Mouse (Mus musculus): ENCODE measurements at regions not wholly inside any gene's neighbourhood (a gene's known extent, or its start where the extent isn't known, plus 50 kb on each side); places are given as distances from the start of the nearest gene placed in this dataset.
A peak's percentile ranks its signal among the peaks of the same experiment; 100 is the strongest.

GRCm38 (mm10) chr15:74404866-74405265 lies 231.3 kb downstream of the Mroh4 start:
- WGBS = 49% methylated on average over 6 of the region's 6 CpGs
- ATAC-seq (ENCODE audit: low FRiP score, low TSS enrichment) (0 out of 2 replicates have a peak, but pooled peaks have one; percentile 31), DNase-seq (peak; percentile 65)
- H3K27me3 ChIP-seq (ENCODE audit: control insufficient read depth, insufficient read depth, low read length) = no peaks in the 10 kb centered on the region
- no peaks in the 10 kb centered on the region for H3K9me3 ChIP-seq (ENCODE audit: control insufficient read depth, low read length)
- peaks cover 17% of the 10 kb centered on the region for H3K4me1 ChIP-seq (ENCODE audit: control insufficient read depth, insufficient read depth, low read length)
- H3K27ac ChIP-seq (replicated peaks; ENCODE audit: low read depth, low read length) = peak overlapping the region; percentile 68
- no peak overlapping the region for H3K9ac ChIP-seq (replicated peaks; ENCODE audit: low read length)
- H3K4me3 ChIP-seq (replicated peaks; ENCODE audit: low read depth, low read length) = no peak overlapping the region
- H3K4me2 ChIP-seq (ENCODE audit: low read length) = no peak overlapping the region
- H3K36me3 ChIP-seq (ENCODE audit: control insufficient read depth, insufficient read depth, low read length) = no peaks in the 10 kb centered on the region

GRCm38 (mm10) chr15:74401275-74401674 lies 234.9 kb downstream of the Mroh4 start:
- H3K36me3 ChIP-seq (ENCODE audit: control insufficient read depth, insufficient read depth, low read length) = no peaks in the 10 kb centered on the region
- H3K27ac ChIP-seq (replicated peaks; ENCODE audit: low read depth, low read length) = no peak overlapping the region
- no peaks in the 10 kb centered on the region for H3K27me3 ChIP-seq (ENCODE audit: control insufficient read depth, insufficient read depth, low read length)
- H3K4me2 ChIP-seq (ENCODE audit: low read length) = no peak overlapping the region
- DNase-seq (no peak), ATAC-seq (ENCODE audit: low FRiP score, low TSS enrichment) (no peak)
- no peak overlapping the region for H3K4me3 ChIP-seq (replicated peaks; ENCODE audit: low read depth, low read length)
- peaks cover 12% of the 10 kb centered on the region for H3K4me1 ChIP-seq (ENCODE audit: control insufficient read depth, insufficient read depth, low read length)
- 94% methylated on average over 7 of the region's 7 CpGs for WGBS
- H3K9ac ChIP-seq (replicated peaks; ENCODE audit: low read length) = no peak overlapping the region
- no peaks in the 10 kb centered on the region for H3K9me3 ChIP-seq (ENCODE audit: control insufficient read depth, low read length)

- Histone ChIP-seq H3K9ac (replicated peaks; ENCODE audit: low read length) (no peak overlapping the region), H3K27me3 (ENCODE audit: control insufficient read depth, insufficient read depth, low read length) (no peaks in the 10 kb centered on the region), H3K9me3 (ENCODE audit: control insufficient read depth, low read length) (no peaks in the 10 kb centered on the region), H3K4me3 (replicated peaks; ENCODE audit: low read depth, low read length) (no peak overlapping the region), H3K4me2 (ENCODE audit: low read length) (no peak overlapping the region), H3K27ac (replicated peaks; ENCODE audit: low read depth, low read length) (no peak overlapping the region), H3K4me1 (ENCODE audit: control insufficient read depth, insufficient read depth, low read length) (peaks cover 5% of the 10 kb centered on the region; the same call in 1 of the 2 replicates), H3K36me3 (ENCODE audit: control insufficient read depth, insufficient read depth, low read length) (no peaks in the 10 kb centered on the region)
- ATAC-seq (ENCODE audit: low FRiP score, low TSS enrichment) (no peak), DNase-seq (no peak)
- WGBS = 93% methylated on average over 8 of the region's 8 CpGs
Measured at GRCm38 (mm10) chr15:74396029-74396428, 240.1 kb downstream of the Mroh4 start.

GRCm38 (mm10) chr15:74387533-74387932 lies 248.6 kb downstream of the Mroh4 start:
- DNase-seq = peak; percentile 35
- no peaks in the 10 kb centered on the region for H3K9me3 ChIP-seq (ENCODE audit: control insufficient read depth, low read length)

GRCm38 (mm10) chr15:74382556-74382955 lies 253.6 kb downstream of the Mroh4 start:
- DNase-seq = peak; percentile 51

More at GRCm38 (mm10) chr15:74387533-74387932, 248.6 kb downstream of the Mroh4 start:
- H3K4me3 ChIP-seq (replicated peaks; ENCODE audit: low read depth, low read length) = no peak overlapping the region
- peaks cover 4% of the 10 kb centered on the region; the same call in 1 of the 2 replicates for H3K4me1 ChIP-seq (ENCODE audit: control insufficient read depth, insufficient read depth, low read length)
- no peaks in the 10 kb centered on the region for H3K27me3 ChIP-seq (ENCODE audit: control insufficient read depth, insufficient read depth, low read length)
- no peak overlapping the region for H3K4me2 ChIP-seq (ENCODE audit: low read length)
- H3K9ac ChIP-seq (replicated peaks; ENCODE audit: low read length) = no peak overlapping the region
- H3K27ac ChIP-seq (replicated peaks; ENCODE audit: low read depth, low read length) = no peak overlapping the region
- no peaks in the 10 kb centered on the region for H3K36me3 ChIP-seq (ENCODE audit: control insufficient read depth, insufficient read depth, low read length)
- no peak for ATAC-seq (ENCODE audit: low FRiP score, low TSS enrichment)
- 7% methylated on average over 3 of the region's 3 CpGs for WGBS

GRCm38 (mm10) chr15:74379366-74379765 lies 256.8 kb downstream of the Mroh4 start:
- Histone ChIP-seq H3K4me1 (ENCODE audit: control insufficient read depth, insufficient read depth, low read length) (no peaks in the 10 kb centered on the region), H3K4me3 (replicated peaks; ENCODE audit: low read depth, low read length) (no peak overlapping the region), H3K4me2 (ENCODE audit: low read length) (no peak overlapping the region), H3K36me3 (ENCODE audit: control insufficient read depth, insufficient read depth, low read length) (no peaks in the 10 kb centered on the region), H3K27me3 (ENCODE audit: control insufficient read depth, insufficient read depth, low read length) (no peaks in the 10 kb centered on the region), H3K27ac (replicated peaks; ENCODE audit: low read depth, low read length) (no peak overlapping the region), H3K9me3 (ENCODE audit: control insufficient read depth, low read length) (no peaks in the 10 kb centered on the region), H3K9ac (replicated peaks; ENCODE audit: low read length) (no peak overlapping the region)
- DNase-seq = no peak
- WGBS = 88% methylated on average over 6 of the region's 6 CpGs
- ATAC-seq (ENCODE audit: low FRiP score, low TSS enrichment) = no peak

More at GRCm38 (mm10) chr15:74382556-74382955, 253.6 kb downstream of the Mroh4 start:
- no peak for ATAC-seq (ENCODE audit: low FRiP score, low TSS enrichment)
- Histone ChIP-seq H3K27me3 (ENCODE audit: control insufficient read depth, insufficient read depth, low read length) (no peaks in the 10 kb centered on the region), H3K9me3 (ENCODE audit: control insufficient read depth, low read length) (no peaks in the 10 kb centered on the region), H3K9ac (replicated peaks; ENCODE audit: low read length) (no peak overlapping the region), H3K27ac (replicated peaks; ENCODE audit: low read depth, low read length) (no peak overlapping the region), H3K4me3 (replicated peaks; ENCODE audit: low read depth, low read length) (no peak overlapping the region), H3K4me2 (ENCODE audit: low read length) (no peak overlapping the region), H3K36me3 (ENCODE audit: control insufficient read depth, insufficient read depth, low read length) (no peaks in the 10 kb centered on the region), H3K4me1 (ENCODE audit: control insufficient read depth, insufficient read depth, low read length) (no peaks in the 10 kb centered on the region)
- 66% methylated on average over 4 of the region's 4 CpGs for WGBS

GRCm38 (mm10) chr15:74369461-74369860 lies 266.7 kb downstream of the Mroh4 start:
- H3K9ac ChIP-seq (replicated peaks; ENCODE audit: low read length) = no peak overlapping the region
- H3K27me3 ChIP-seq (ENCODE audit: control insufficient read depth, insufficient read depth, low read length) = no peaks in the 10 kb centered on the region
- H3K4me2 ChIP-seq (ENCODE audit: low read length) = no peak overlapping the region
- no peak for DNase-seq
- no peak overlapping the region for H3K4me3 ChIP-seq (replicated peaks; ENCODE audit: low read depth, low read length)
- H3K27ac ChIP-seq (replicated peaks; ENCODE audit: low read depth, low read length) = no peak overlapping the region
- no peaks in the 10 kb centered on the region for H3K36me3 ChIP-seq (ENCODE audit: control insufficient read depth, insufficient read depth, low read length)
- no peak for ATAC-seq (ENCODE audit: low FRiP score, low TSS enrichment)
- no peaks in the 10 kb centered on the region for H3K9me3 ChIP-seq (ENCODE audit: control insufficient read depth, low read length)
- 92% methylated on average over 3 of the region's 3 CpGs for WGBS
- no peaks in the 10 kb centered on the region for H3K4me1 ChIP-seq (ENCODE audit: control insufficient read depth, insufficient read depth, low read length)

- no peaks in the 10 kb centered on the region for H3K36me3 ChIP-seq (ENCODE audit: control insufficient read depth, insufficient read depth, low read length)
- DNase-seq = no peak
- 64% methylated on average over 4 of the region's 4 CpGs for WGBS
Measured at GRCm38 (mm10) chr15:74347911-74348310, 288.2 kb downstream of the Mroh4 start.

GRCm38 (mm10) chr15:74343591-74343990 lies 292.6 kb downstream of the Mroh4 start:
- Histone ChIP-seq H3K27ac (replicated peaks; ENCODE audit: low read depth, low read length) (no peak overlapping the region), H3K9me3 (ENCODE audit: control insufficient read depth, low read length) (no peaks in the 10 kb centered on the region), H3K4me3 (replicated peaks; ENCODE audit: low read depth, low read length) (no peak overlapping the region), H3K4me2 (ENCODE audit: low read length) (no peak overlapping the region), H3K27me3 (ENCODE audit: control insufficient read depth, insufficient read depth, low read length) (no peaks in the 10 kb centered on the region), H3K4me1 (ENCODE audit: control insufficient read depth, insufficient read depth, low read length) (no peaks in the 10 kb centered on the region), H3K9ac (replicated peaks; ENCODE audit: low read length) (no peak overlapping the region), H3K36me3 (ENCODE audit: control insufficient read depth, insufficient read depth, low read length) (no peaks in the 10 kb centered on the region)
- ATAC-seq (ENCODE audit: low FRiP score, low TSS enrichment) = no peak
- peak; percentile 26 for DNase-seq
- WGBS = 80% methylated on average over 6 of the region's 6 CpGs

More at GRCm38 (mm10) chr15:74347911-74348310, 288.2 kb downstream of the Mroh4 start:
- H3K27me3 ChIP-seq (ENCODE audit: control insufficient read depth, insufficient read depth, low read length) = no peaks in the 10 kb centered on the region
- H3K4me2 ChIP-seq (ENCODE audit: low read length) = no peak overlapping the region
- no peak overlapping the region for H3K27ac ChIP-seq (replicated peaks; ENCODE audit: low read depth, low read length)
- no peak overlapping the region for H3K9ac ChIP-seq (replicated peaks; ENCODE audit: low read length)
- no peaks in the 10 kb centered on the region for H3K9me3 ChIP-seq (ENCODE audit: control insufficient read depth, low read length)
- ATAC-seq (ENCODE audit: low FRiP score, low TSS enrichment) = no peak
- no peak overlapping the region for H3K4me3 ChIP-seq (replicated peaks; ENCODE audit: low read depth, low read length)
- no peaks in the 10 kb centered on the region for H3K4me1 ChIP-seq (ENCODE audit: control insufficient read depth, insufficient read depth, low read length)
